Mouse (Mus musculus) embryo, embryonic 11 days (tissue): Measurements from ENCODE around the gene Ndufb5.
A peak's percentile ranks its signal among the peaks of the same experiment; 100 is the strongest.
"Not testable (repeated sequence)": the region's sequence is repeated elsewhere in the genome, so short reads cannot be mapped to it uniquely, and the experiment has no call there.

ENCODE experiments used
- DNase-seq: peaks from one replicate; pipeline ENCODE4 v3.0.0-alpha.2; 2015

The Ndufb5 gene

GRCm38 (mm10) chr3:32736244-32737171 is at the start of gene Ndufb5:
Ndufb5 (plus strand) TSS chr3:32736990.
- peak; percentile 97 for DNase-seq

- DNase-seq, result no peak
Observed at GRCm38 (mm10) chr3:32687156-32687555, 49.6 kb upstream of the Ndufb5 start.

GRCm38 (mm10) chr3:32689567-32689999 is 47.2 kb upstream of the Ndufb5 start:
- DNase-seq, result no peak

- no peak for DNase-seq
Observed at GRCm38 (mm10) chr3:32690008-32690407, 46.8 kb upstream of the Ndufb5 start.

- DNase-seq, result no peak
Observed at GRCm38 (mm10) chr3:32690901-32691300, 45.9 kb upstream of the Ndufb5 start.

- DNase-seq, result no peak
Observed at GRCm38 (mm10) chr3:32691841-32692240, 44.9 kb upstream of the Ndufb5 start.

GRCm38 (mm10) chr3:32694211-32694610 is 42.6 kb upstream of the Ndufb5 start:
- no peak for DNase-seq

GRCm38 (mm10) chr3:32694737-32695582 is 41.8 kb upstream of the Ndufb5 start:
- no peak for DNase-seq

- DNase-seq, result no peak
Observed at GRCm38 (mm10) chr3:32695583-32695980, 41.2 kb upstream of the Ndufb5 start.

- DNase-seq, result peak; percentile 86
Observed at GRCm38 (mm10) chr3:32698228-32698863, 38.4 kb upstream of the Ndufb5 start.

- not testable (repeated sequence) for DNase-seq
Observed at GRCm38 (mm10) chr3:32704021-32704420, 32.8 kb upstream of the Ndufb5 start.

GRCm38 (mm10) chr3:32704632-32705031 is 32.2 kb upstream of the Ndufb5 start:
- not testable (repeated sequence) for DNase-seq

GRCm38 (mm10) chr3:32705647-32706348 is 31.0 kb upstream of the Ndufb5 start, which contains the start of gene Actl6a:
Actl6a (plus strand) TSS chr3:32706298.
- DNase-seq, result not testable (repeated sequence)

- DNase-seq, result no peak
Observed at GRCm38 (mm10) chr3:32708052-32708367, 28.8 kb upstream of the Ndufb5 start.

GRCm38 (mm10) chr3:32708368-32709231 is 28.2 kb upstream of the Ndufb5 start:
- DNase-seq, result peak; percentile 97

GRCm38 (mm10) chr3:32709388-32709787 is 27.4 kb upstream of the Ndufb5 start:
- DNase-seq, result no peak

- DNase-seq, result no peak
Observed at GRCm38 (mm10) chr3:32713711-32714110, 23.1 kb upstream of the Ndufb5 start.

- DNase-seq, result not testable (repeated sequence)
Observed at GRCm38 (mm10) chr3:32717403-32717802, 19.4 kb upstream of the Ndufb5 start.

GRCm38 (mm10) chr3:32718271-32718670 is 18.5 kb upstream of the Ndufb5 start:
- DNase-seq, result no peak

- no peak for DNase-seq
Observed at GRCm38 (mm10) chr3:32724191-32724590, 12.6 kb upstream of the Ndufb5 start.

- DNase-seq, result no peak
Observed at GRCm38 (mm10) chr3:32725951-32726350, 10.8 kb upstream of the Ndufb5 start.
